Mouse (Mus musculus): ENCODE results near the gene Zfp69. TPM values are rescaled to one million over a fixed set of nuclear protein-coding genes. Genes with fewer than 3 reads are reported as not detected.
A peak's percentile ranks its signal among the peaks of the same experiment; 100 is the strongest.

The Zfp69 gene
- polyA plus RNA-seq, 1 experiment from 2014 or later, result 1.7 TPM

DNA sequence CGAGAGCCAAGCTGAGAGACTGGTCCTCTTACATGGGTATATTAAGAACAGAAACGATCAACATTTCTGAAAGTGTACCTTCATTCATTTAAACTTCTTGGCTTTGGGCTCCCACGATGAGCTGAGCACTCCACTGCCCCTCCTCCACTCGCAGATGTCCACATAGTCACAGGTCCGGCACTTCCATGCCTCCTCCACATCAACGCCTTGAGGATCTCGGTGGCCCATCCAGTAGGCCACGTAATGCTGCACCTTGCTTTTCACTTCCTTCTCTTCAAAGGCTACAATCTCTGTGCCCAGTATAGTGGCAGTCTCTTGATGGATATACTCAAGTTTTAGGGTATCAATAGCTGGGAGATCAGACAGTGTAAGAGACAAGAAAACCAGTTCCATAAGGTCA lies 30.0 kb downstream of the Zfp69 start:
- Histone ChIP-seq H3K4me2 (ENCODE audit: low read depth, low read length) (no peak overlapping the region), H3K27me3 (ENCODE audit: insufficient read depth, low read length) (no peaks in the 10 kb centered on the region), H3K4me1 (ENCODE audit: insufficient read depth) (peaks cover 8% of the 10 kb centered on the region; the same call in 1 of the 2 replicates), H3K36me3 (replicated peaks; ENCODE audit: insufficient read depth, low read length) (peaks cover 11% of the 10 kb centered on the region), H3K27ac (ENCODE audit: low read depth) (no peak overlapping the region), H3K9me3 (ENCODE audit: low read length) (no peaks in the 10 kb centered on the region), H3K9ac (replicated peaks) (no peak overlapping the region), H3K4me3 (ENCODE audit: low read depth, low read length) (no peak overlapping the region)
- no peak for DNase-seq
- TF ChIP-seq CTCF (IDR thresholded peaks at IDR 0.05; ENCODE audit: low read depth), result no peak
- no peak for TF ChIP-seq EP300 (IDR thresholded peaks at IDR 0.05; ENCODE audit: low read depth)
- no peak for ATAC-seq
- 85% methylated on average over 8 of the region's 8 CpGs for WGBS (ENCODE audit: insufficient replicate concordance)

DNA sequence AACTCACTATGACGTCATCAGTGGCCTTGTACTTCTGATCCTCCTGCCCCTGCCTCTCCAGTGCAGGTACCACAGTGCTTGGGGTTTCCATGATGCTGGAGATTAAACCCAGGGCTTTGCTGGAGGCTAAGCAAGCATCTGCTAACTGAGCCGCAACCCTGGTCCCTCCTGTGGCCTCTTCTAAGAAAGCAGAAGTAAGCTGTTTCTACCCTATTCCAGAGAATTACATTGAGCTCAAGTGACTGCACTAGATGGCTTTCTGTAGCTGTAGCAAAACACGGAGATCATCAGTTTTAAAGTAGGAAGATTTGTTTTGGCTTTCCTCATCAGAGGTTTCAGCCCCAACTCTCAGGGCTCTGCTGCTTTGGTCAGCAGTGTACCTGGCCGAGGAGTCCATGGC lies 37.0 kb downstream of the Zfp69 start:
- Histone ChIP-seq H3K9ac (replicated peaks) (no peak overlapping the region), H3K4me3 (ENCODE audit: low read depth, low read length) (no peak overlapping the region), H3K4me1 (ENCODE audit: insufficient read depth) (no peaks in the 10 kb centered on the region), H3K9me3 (ENCODE audit: low read length) (no peaks in the 10 kb centered on the region), H3K4me2 (ENCODE audit: low read depth, low read length) (peak overlapping the region; percentile 19; the same call in 1 of the 2 replicates), H3K27me3 (ENCODE audit: insufficient read depth, low read length) (no peaks in the 10 kb centered on the region), H3K27ac (ENCODE audit: low read depth) (peak overlapping the region; percentile 69), H3K36me3 (replicated peaks; ENCODE audit: insufficient read depth, low read length) (no peaks in the 10 kb centered on the region)
- 30% methylated on average over 4 of the region's 4 CpGs for WGBS (ENCODE audit: insufficient replicate concordance)
- no peak for DNase-seq
- ATAC-seq, result peak; percentile 53
- no peak for TF ChIP-seq CTCF (IDR thresholded peaks at IDR 0.05; ENCODE audit: low read depth)
- TF ChIP-seq EP300 (IDR thresholded peaks at IDR 0.05; ENCODE audit: low read depth), result no peak

DNA sequence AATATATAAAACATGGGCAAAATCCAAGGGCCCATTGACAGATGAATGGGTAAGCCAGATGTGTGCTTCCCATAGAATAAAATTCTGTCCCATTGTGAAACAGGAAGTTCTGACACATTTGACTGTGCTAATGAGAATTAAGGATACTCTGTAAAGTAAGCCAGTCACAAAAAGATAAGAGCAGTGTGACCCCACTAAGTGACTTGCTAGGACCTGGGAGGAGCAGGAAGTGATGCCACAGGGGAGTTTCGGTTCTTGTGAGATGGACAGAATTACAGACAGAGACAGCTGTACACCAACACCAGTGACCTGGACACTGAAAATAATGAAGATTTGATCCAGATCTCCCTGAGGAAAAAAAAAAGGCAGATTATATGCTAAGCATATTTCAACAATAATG lies 37.6 kb downstream of the Zfp69 start:
- no peak for ATAC-seq

DNA sequence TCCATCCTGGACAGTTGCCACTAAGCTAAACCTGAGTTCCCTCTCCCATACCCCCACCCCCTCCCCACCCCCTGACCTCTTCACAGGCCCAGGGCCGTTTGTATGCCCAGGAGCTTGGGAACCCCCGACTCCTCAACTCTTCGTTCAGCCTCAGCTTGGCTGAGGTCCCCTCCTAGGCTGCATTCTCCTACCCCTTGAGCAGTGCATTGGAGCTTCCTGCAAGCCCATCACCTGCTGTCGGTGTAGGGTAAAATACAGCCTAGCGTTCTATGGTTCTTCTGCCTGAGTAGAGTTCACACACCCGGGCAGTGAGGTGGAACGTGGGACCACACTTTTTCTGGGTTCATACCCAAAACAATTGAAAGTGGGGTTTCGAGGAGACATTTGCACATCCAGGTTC lies 38.1 kb downstream of the Zfp69 start:
- no peak overlapping the region for H3K4me2 ChIP-seq (ENCODE audit: low read depth, low read length)
- no peak overlapping the region for H3K27ac ChIP-seq (ENCODE audit: low read depth)
- ATAC-seq (no peak), DNase-seq (no peak)
- H3K4me3 ChIP-seq (ENCODE audit: low read depth, low read length), result no peak overlapping the region
- H3K27me3 ChIP-seq (ENCODE audit: insufficient read depth, low read length), result no peaks in the 10 kb centered on the region
- no peak overlapping the region for H3K9ac ChIP-seq (replicated peaks)
- H3K9me3 ChIP-seq (ENCODE audit: low read length), result no peaks in the 10 kb centered on the region
- TF ChIP-seq CTCF (IDR thresholded peaks at IDR 0.05; ENCODE audit: low read depth), result no peak
- TF ChIP-seq EP300 (IDR thresholded peaks at IDR 0.05; ENCODE audit: low read depth), result no peak
- H3K4me1 ChIP-seq (ENCODE audit: insufficient read depth), result no peaks in the 10 kb centered on the region
- H3K36me3 ChIP-seq (replicated peaks; ENCODE audit: insufficient read depth, low read length), result no peaks in the 10 kb centered on the region
- WGBS (ENCODE audit: insufficient replicate concordance), result 68% methylated on average over 8 of the region's 8 CpGs

More for the DNA sequence above, 37.6 kb downstream of the Zfp69 start:
- Histone ChIP-seq H3K27ac (ENCODE audit: low read depth) (peak overlapping the region; percentile 41; the same call in 1 of the 2 replicates), H3K27me3 (ENCODE audit: insufficient read depth, low read length) (no peaks in the 10 kb centered on the region), H3K4me1 (ENCODE audit: insufficient read depth) (no peaks in the 10 kb centered on the region), H3K4me3 (ENCODE audit: low read depth, low read length) (no peak overlapping the region), H3K9ac (replicated peaks) (no peak overlapping the region), H3K36me3 (replicated peaks; ENCODE audit: insufficient read depth, low read length) (no peaks in the 10 kb centered on the region), H3K4me2 (ENCODE audit: low read depth, low read length) (no peak overlapping the region), H3K9me3 (ENCODE audit: low read length) (no peaks in the 10 kb centered on the region)
- DNase-seq, result no peak
- no peak for TF ChIP-seq CTCF (IDR thresholded peaks at IDR 0.05; ENCODE audit: low read depth)
- no peak for TF ChIP-seq EP300 (IDR thresholded peaks at IDR 0.05; ENCODE audit: low read depth)
- WGBS (ENCODE audit: insufficient replicate concordance), result 24% methylated on average over 1 of the region's 1 CpGs

DNA sequence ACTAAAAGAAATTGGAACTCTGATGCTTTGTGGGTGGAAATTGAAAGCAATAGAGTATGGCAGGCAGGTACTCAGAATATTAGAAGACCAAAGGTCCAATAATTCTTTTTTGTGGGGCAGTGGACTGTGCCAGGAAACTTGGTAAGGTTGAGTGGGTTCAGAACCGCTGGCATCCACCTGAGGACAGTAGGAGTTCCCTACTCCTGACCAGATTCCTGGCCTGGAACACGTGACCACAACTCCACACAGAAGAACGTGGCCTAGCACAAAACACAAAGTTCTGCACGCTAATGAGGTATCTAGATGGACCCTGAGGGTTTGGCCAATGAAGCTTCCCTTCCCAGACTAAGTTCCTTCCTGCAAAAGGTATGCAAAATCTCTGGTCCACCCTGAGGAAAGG lies 38.6 kb downstream of the Zfp69 start:
- Histone ChIP-seq H3K27me3 (ENCODE audit: insufficient read depth, low read length) (no peaks in the 10 kb centered on the region), H3K4me3 (ENCODE audit: low read depth, low read length) (no peak overlapping the region), H3K9me3 (ENCODE audit: low read length) (no peaks in the 10 kb centered on the region), H3K4me1 (ENCODE audit: insufficient read depth) (no peaks in the 10 kb centered on the region), H3K27ac (ENCODE audit: low read depth) (no peak overlapping the region), H3K4me2 (ENCODE audit: low read depth, low read length) (no peak overlapping the region), H3K36me3 (replicated peaks; ENCODE audit: insufficient read depth, low read length) (no peaks in the 10 kb centered on the region), H3K9ac (replicated peaks) (no peak overlapping the region)
- no peak for ATAC-seq
- 52% methylated on average over 4 of the region's 4 CpGs for WGBS (ENCODE audit: insufficient replicate concordance)
- DNase-seq, result no peak
- TF ChIP-seq EP300 (IDR thresholded peaks at IDR 0.05; ENCODE audit: low read depth), result no peak
- TF ChIP-seq CTCF (IDR thresholded peaks at IDR 0.05; ENCODE audit: low read depth), result no peak

DNA sequence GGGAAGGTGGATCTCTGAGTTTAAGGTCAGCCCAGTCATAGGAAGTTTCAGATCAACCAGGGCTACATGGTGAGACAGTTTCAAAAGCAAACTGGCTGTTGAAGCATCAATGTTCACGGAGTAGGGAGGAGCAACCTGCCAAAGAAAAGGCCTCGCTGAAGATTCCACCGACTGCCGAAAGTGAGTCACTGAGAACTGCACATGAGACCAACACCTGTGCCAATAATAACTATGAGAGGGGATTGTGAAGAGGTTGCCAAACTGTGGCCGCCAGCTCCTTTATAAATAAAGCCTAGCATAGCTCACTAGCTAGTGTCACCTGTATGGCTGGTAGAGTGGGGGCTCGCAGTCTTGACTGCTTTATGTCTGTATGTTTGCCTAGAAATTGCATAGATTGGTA lies 40.4 kb downstream of the Zfp69 start:
- Histone ChIP-seq H3K9ac (replicated peaks) (no peak overlapping the region), H3K27me3 (ENCODE audit: insufficient read depth, low read length) (no peaks in the 10 kb centered on the region), H3K27ac (ENCODE audit: low read depth) (no peak overlapping the region), H3K4me1 (ENCODE audit: insufficient read depth) (no peaks in the 10 kb centered on the region), H3K36me3 (replicated peaks; ENCODE audit: insufficient read depth, low read length) (no peaks in the 10 kb centered on the region), H3K4me3 (ENCODE audit: low read depth, low read length) (no peak overlapping the region), H3K4me2 (ENCODE audit: low read depth, low read length) (no peak overlapping the region), H3K9me3 (ENCODE audit: low read length) (no peaks in the 10 kb centered on the region)
- 83% methylated on average over 6 of the region's 6 CpGs for WGBS (ENCODE audit: insufficient replicate concordance)
- TF ChIP-seq EP300 (IDR thresholded peaks at IDR 0.05; ENCODE audit: low read depth) (no peak), CTCF (IDR thresholded peaks at IDR 0.05; ENCODE audit: low read depth) (no peak)
- ATAC-seq (no peak), DNase-seq (no peak)
